Mouse (Mus musculus): ENCODE measurements around the gene Rnf123. TPM values are rescaled to one million over a fixed set of nuclear protein-coding genes. Genes with fewer than 3 reads are reported as not detected.

Gene Rnf123
- polyA plus RNA-seq, 1 experiment from 2014 or later: 49.9 TPM

DNA sequence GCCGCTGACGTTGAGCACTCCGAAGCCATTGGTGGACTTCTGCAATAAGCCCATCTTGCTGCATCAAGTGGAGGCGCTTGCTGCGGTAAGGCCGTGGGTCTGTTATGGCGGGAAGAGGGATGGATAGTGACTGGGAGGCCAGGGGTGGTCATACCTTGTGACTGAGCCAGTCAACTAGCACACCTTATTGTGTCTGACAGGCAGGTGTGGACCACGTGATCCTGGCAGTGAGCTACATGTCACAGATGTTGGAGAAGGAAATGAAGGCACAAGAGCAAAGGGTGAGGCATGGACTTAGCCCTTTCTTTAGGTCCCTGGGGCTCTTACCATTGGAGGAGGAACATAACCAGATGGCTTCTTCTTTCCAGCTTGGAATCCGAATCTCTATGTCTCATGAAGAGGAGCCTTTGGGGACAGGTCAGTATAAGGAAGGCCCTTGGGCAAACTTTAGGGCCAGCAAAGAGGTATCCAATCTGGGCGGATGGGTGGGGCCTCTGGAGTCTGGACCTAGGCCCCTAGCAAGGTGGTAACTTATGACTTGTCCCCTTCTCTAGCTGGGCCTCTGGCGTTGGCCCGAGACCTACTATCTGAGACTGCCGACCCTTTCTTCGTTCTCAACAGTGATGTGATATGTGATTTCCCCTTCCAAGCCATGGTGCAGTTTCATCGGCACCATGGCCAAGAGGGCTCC lies 33.4 kb downstream of the Rnf123 start:
- peak; percentile 21; the same call in 1 of the 2 replicates for ATAC-seq (ENCODE audit: low FRiP score)
- peak; percentile 32 for DNase-seq (ENCODE audit: low spot score)
- Histone ChIP-seq H3K4me3 (replicated peaks; ENCODE audit: low read length) (peak overlapping the region; percentile 57), H3K4me1 (replicated peaks; ENCODE audit: control insufficient read depth, insufficient read depth, low read length) (peaks cover 13% of the 10 kb centered on the region), H3K9me3 (ENCODE audit: control insufficient read depth, low read length) (no peaks in the 10 kb centered on the region), H3K27ac (peak overlapping the region; percentile 68), H3K36me3 (replicated peaks; ENCODE audit: control insufficient read depth, insufficient read depth) (peaks cover 55% of the 10 kb centered on the region), H3K4me2 (replicated peaks) (peak overlapping the region; percentile 80), H3K9ac (peak overlapping the region; percentile 72), H3K27me3 (ENCODE audit: control insufficient read depth, insufficient read depth, low read length) (no peaks in the 10 kb centered on the region)
- 47% methylated on average over 15 of the region's 15 CpGs for WGBS

DNA sequence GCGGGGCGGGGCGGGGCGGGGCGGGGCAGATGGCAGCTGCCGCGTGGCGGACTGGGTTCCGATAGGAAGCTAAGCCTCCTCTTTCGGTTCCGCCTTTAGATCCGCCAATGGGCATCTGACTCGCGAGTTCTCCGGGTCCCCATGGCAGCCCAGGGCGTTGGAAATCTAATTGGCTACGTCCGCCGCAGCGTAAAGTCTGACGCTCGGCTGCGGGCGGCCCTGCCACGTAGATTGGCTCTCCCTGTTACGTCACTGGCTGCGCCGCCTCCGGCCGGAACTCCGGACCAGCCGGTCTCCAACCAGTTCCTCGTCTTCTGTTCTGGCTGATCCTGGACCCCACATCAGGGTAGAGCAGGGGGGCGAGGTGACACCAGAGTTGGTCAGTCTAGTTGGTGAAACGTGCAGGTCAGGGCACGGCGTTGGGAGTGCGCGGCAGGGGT lies 34.1 kb downstream of the Rnf123 start, which contains the start of gene Gmppb:
Gene Gmppb, plus strand, starts transcription at position 227 of the 440 bp plus-strand sequence.
- WGBS: under 1% methylated on average over 39 of the region's 39 CpGs
- peak; percentile 98 for DNase-seq (ENCODE audit: low spot score)
- Histone ChIP-seq H3K27me3 (ENCODE audit: control insufficient read depth, insufficient read depth, low read length) (no peaks in the 10 kb centered on the region), H3K9me3 (ENCODE audit: control insufficient read depth, low read length) (no peaks in the 10 kb centered on the region), H3K4me2 (replicated peaks) (peak within 1 kb of the TSS; percentile 80), H3K27ac (peak within 1 kb of the TSS; percentile 68), H3K9ac (peak within 1 kb of the TSS; percentile 72), H3K4me1 (replicated peaks; ENCODE audit: control insufficient read depth, insufficient read depth, low read length) (peaks cover 13% of the 10 kb centered on the region), H3K36me3 (replicated peaks; ENCODE audit: control insufficient read depth, insufficient read depth) (peaks cover 51% of the 10 kb centered on the region), H3K4me3 (replicated peaks; ENCODE audit: low read length) (peak within 1 kb of the TSS; percentile 57)
- peak; percentile 96 for ATAC-seq (ENCODE audit: low FRiP score)

DNA sequence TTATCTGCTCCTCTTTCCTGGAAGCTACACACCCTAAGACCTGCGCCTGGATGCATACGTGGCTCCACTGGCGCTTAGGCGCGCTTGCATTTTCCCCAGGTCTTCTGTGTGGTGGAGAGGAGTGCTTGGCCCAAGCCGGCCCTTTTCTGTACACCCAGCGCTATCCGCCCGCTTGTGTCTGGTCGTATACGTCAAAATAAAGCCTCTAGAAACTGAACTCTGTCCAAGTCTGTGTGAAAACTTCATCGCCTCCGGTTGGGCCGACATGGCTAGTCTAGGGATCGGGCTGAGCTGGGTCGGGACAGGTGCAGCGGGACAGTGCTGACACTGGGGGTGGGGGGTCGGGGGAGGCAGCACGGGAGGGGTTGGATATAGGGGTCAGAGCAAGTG lies 34.6 kb downstream of the Rnf123 start:
- ATAC-seq (ENCODE audit: low FRiP score) (peak; percentile 32; the same call in 1 of the 2 replicates), DNase-seq (ENCODE audit: low spot score) (peak; percentile 28)
- H3K4me1 ChIP-seq (replicated peaks; ENCODE audit: control insufficient read depth, insufficient read depth, low read length): peaks cover 13% of the 10 kb centered on the region
- peaks cover 48% of the 10 kb centered on the region for H3K36me3 ChIP-seq (replicated peaks; ENCODE audit: control insufficient read depth, insufficient read depth)
- 1% methylated on average over 19 of the region's 19 CpGs for WGBS
- no peaks in the 10 kb centered on the region for H3K27me3 ChIP-seq (ENCODE audit: control insufficient read depth, insufficient read depth, low read length)
- peak overlapping the region; percentile 58 for H3K9ac ChIP-seq
- H3K4me3 ChIP-seq (replicated peaks; ENCODE audit: low read length): peak overlapping the region; percentile 57
- H3K9me3 ChIP-seq (ENCODE audit: control insufficient read depth, low read length): no peaks in the 10 kb centered on the region
- peak overlapping the region; percentile 60 for H3K27ac ChIP-seq
- H3K4me2 ChIP-seq (replicated peaks): peak overlapping the region; percentile 80

DNA sequence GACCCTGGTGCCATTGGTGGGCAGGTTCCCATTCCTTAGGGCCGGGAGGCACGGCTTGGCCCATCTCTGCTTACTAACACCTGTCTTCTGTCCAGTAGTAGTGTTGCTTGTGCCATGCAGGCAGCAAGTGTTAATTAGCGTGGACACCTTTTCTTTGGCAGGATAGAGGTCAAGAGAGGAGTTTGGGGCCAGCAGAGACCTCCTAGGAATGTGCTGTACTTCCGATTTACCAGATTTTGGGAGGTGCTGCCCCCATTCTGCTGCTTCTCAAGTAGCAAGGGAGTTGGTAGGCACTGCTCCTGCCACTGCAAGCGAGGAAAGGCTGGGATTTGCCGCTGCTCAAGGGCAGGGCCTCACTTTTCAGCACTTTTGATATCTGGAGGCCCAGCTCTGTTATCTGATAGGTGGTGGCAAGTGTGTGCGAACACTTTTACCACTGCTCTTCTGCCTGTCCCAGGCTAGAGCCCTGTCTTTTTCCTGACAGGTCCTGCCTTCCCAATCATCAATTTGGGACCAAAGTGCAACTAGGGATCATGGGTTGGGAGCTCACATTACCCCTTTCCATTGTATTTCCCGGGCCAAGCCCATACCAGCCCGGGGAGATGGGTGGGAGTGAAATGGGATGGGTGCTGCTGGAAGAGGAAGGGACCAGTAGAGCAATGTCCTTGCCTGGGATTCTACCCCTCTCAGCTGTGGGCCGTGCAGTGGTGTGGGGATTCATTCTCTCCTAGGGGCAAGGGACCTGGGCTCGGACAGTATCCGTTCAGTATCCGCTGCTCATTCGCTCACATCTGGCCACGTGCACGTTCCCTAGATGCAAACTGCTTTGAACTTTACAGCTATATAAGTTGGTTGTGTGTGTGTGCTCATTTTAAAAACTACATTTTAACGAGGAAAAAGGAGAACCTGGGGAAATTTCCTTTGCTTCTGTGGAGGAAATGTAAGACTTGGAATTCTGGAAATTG lies 35.3 kb downstream of the Rnf123 start:
- peak overlapping the region; percentile 80 for H3K4me2 ChIP-seq (replicated peaks)
- peaks cover 52% of the 10 kb centered on the region for H3K36me3 ChIP-seq (replicated peaks; ENCODE audit: control insufficient read depth, insufficient read depth)
- H3K27ac ChIP-seq: peak overlapping the region; percentile 60
- H3K9me3 ChIP-seq (ENCODE audit: control insufficient read depth, low read length): no peaks in the 10 kb centered on the region
- DNase-seq (ENCODE audit: low spot score) (no peak), ATAC-seq (ENCODE audit: low FRiP score) (no peak)
- peaks cover 8% of the 10 kb centered on the region for H3K4me1 ChIP-seq (replicated peaks; ENCODE audit: control insufficient read depth, insufficient read depth, low read length)
- H3K9ac ChIP-seq: peak overlapping the region; percentile 58; the same call in 1 of the 2 replicates
- 54% methylated on average over 17 of the region's 17 CpGs for WGBS
- peak overlapping the region; percentile 57 for H3K4me3 ChIP-seq (replicated peaks; ENCODE audit: low read length)
- H3K27me3 ChIP-seq (ENCODE audit: control insufficient read depth, insufficient read depth, low read length): no peaks in the 10 kb centered on the region

DNA sequence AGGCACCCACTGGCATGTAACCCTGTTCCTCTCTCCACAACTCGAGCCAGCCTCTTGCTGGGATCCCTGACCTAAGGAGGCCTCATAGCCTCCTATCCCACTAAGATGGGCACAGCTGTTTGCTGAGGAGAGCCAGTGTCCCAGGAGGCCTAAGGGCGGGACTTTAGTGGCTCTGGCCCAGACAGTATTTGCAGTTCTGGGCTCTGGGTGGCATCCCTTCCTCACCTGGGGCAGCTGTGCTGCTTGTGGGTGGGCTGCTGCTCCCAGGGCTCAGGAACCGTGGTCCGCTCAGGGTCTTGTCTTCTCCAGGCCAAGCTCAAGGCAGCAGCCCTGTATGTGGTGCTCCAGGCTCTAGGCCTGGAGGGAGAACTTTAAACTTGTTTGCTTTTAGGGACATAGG lies 36.6 kb downstream of the Rnf123 start:
- no peak for ATAC-seq (ENCODE audit: low FRiP score)
- Histone ChIP-seq H3K27me3 (ENCODE audit: control insufficient read depth, insufficient read depth, low read length) (no peaks in the 10 kb centered on the region), H3K36me3 (replicated peaks; ENCODE audit: control insufficient read depth, insufficient read depth) (peaks cover 60% of the 10 kb centered on the region), H3K9me3 (ENCODE audit: control insufficient read depth, low read length) (no peaks in the 10 kb centered on the region), H3K9ac (no peak overlapping the region), H3K4me2 (replicated peaks) (no peak overlapping the region), H3K4me3 (replicated peaks; ENCODE audit: low read length) (no peak overlapping the region), H3K27ac (no peak overlapping the region), H3K4me1 (replicated peaks; ENCODE audit: control insufficient read depth, insufficient read depth, low read length) (peaks cover 8% of the 10 kb centered on the region)
- WGBS: 88% methylated on average over 4 of the region's 4 CpGs
- DNase-seq (ENCODE audit: low spot score): no peak

DNA sequence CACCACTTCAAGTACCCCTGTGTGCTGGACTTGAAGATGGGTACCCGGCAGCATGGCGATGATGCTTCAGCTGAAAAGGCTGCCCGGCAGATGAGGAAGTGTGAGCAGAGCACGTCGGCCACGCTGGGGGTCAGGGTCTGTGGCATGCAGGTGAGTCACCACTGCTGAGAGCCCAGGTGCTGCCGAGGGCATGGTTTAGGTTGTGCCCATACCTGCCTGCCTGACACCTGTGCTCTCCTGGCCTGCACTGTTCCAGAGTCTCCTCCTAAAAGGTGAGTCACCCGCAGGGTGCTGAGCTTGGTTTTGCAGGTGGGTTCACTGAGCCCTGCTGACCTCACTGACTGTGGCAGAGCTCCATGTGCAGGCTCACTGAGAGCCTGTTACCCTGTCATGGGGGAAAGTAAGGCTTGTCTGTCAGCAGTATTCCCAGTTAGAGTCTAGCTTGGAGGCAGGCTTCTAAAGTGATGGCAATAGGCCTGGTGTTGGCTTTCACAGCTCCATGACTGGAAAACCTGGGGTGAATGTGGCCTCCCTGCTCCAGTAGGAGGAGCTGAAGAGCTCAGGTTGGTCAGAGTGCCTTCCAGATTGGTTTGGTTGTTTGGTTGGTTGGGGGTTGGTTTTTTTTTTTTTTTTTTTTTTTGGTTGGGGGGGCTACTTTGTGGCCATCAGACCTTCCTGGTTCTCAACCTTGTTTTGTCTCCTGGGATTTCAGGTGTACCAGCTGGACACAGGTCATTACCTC lies 38.2 kb downstream of the Rnf123 start:
- Histone ChIP-seq H3K4me3 (replicated peaks; ENCODE audit: low read length) (no peak overlapping the region), H3K27ac (no peak overlapping the region), H3K9me3 (ENCODE audit: control insufficient read depth, low read length) (no peaks in the 10 kb centered on the region), H3K4me1 (replicated peaks; ENCODE audit: control insufficient read depth, insufficient read depth, low read length) (peaks cover 6% of the 10 kb centered on the region), H3K36me3 (replicated peaks; ENCODE audit: control insufficient read depth, insufficient read depth) (peaks cover 64% of the 10 kb centered on the region), H3K9ac (no peak overlapping the region), H3K4me2 (replicated peaks) (no peak overlapping the region), H3K27me3 (ENCODE audit: control insufficient read depth, insufficient read depth, low read length) (no peaks in the 10 kb centered on the region)
- DNase-seq (ENCODE audit: low spot score) (no peak), ATAC-seq (ENCODE audit: low FRiP score) (no peak)
- 95% methylated on average over 8 of the region's 8 CpGs for WGBS

DNA sequence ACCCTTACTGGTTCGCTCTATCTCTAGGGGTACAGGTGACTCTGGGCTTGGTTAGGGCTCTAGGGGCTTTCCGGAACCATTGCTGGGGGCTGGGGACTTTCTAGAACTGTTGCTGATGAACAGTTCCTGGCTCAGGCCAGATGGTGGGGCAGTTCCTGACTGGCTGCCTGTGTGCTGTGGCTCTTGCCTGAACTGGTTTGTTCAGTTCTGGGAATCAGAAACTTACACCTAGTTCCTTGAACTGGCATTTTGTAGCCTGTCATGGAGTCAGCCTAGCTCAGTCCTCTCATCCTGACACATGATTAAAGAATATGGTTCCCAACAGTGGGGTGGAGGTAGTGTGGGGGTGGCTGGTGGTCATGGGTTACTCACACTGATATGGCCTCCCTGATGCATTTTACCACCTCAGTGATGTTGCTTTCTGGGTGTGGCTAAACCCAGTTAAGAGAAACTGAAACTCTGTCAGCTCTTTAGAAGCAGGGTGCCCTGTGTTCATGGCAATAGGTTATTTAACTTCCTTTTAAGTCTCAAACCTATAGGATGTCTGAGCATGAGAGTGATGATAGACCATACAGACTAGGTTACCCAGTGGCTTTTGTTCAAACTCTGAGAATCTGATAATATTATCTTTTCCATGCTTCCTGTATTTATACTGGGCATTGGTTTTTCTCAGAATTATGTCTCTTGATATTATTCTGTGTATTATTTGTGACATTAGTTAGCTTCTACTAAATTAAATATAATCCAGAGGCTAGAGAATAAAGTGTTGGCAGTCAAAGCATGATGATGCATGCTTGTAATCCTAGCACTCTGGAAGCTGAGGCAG lies 47.6 kb downstream of the Rnf123 start:
- no peak overlapping the region for H3K4me2 ChIP-seq (replicated peaks)
- ATAC-seq (ENCODE audit: low FRiP score): no peak
- H3K4me3 ChIP-seq (replicated peaks; ENCODE audit: low read length): no peak overlapping the region
- no peak overlapping the region for H3K9ac ChIP-seq
- H3K27me3 ChIP-seq (ENCODE audit: control insufficient read depth, insufficient read depth, low read length): no peaks in the 10 kb centered on the region
- H3K4me1 ChIP-seq (replicated peaks; ENCODE audit: control insufficient read depth, insufficient read depth, low read length): no peaks in the 10 kb centered on the region
- H3K36me3 ChIP-seq (replicated peaks; ENCODE audit: control insufficient read depth, insufficient read depth): peaks cover 65% of the 10 kb centered on the region
- WGBS: 96% methylated on average over 2 of the region's 2 CpGs
- H3K9me3 ChIP-seq (ENCODE audit: control insufficient read depth, low read length): no peaks in the 10 kb centered on the region
- H3K27ac ChIP-seq: no peak overlapping the region
- no peak for DNase-seq (ENCODE audit: low spot score)

DNA sequence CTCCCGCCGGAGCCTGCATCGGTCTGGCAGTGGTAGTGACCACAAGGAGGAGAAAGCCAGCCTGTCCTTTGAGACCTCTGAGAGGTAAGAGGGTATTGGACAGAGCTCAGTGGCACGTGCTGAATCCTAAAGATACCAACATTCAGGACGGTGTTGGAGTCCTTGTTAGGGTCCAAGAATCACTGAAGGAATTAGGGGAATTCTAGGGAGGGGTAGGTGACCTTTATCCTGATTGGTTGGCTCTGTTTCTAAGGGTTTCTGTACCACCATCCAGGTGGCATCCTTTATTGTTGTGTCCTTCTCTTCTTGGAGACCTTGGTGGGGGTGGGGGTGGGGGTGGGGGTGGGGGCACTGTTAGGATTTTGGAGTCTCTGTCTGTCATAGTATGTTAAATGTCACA lies 51.0 kb downstream of the Rnf123 start:
- Histone ChIP-seq H3K36me3 (replicated peaks; ENCODE audit: control insufficient read depth, insufficient read depth) (peaks cover 62% of the 10 kb centered on the region), H3K9ac (no peak overlapping the region), H3K27me3 (ENCODE audit: control insufficient read depth, insufficient read depth, low read length) (no peaks in the 10 kb centered on the region), H3K27ac (no peak overlapping the region), H3K4me3 (replicated peaks; ENCODE audit: low read length) (no peak overlapping the region), H3K4me2 (replicated peaks) (no peak overlapping the region), H3K4me1 (replicated peaks; ENCODE audit: control insufficient read depth, insufficient read depth, low read length) (no peaks in the 10 kb centered on the region), H3K9me3 (ENCODE audit: control insufficient read depth, low read length) (no peaks in the 10 kb centered on the region)
- no peak for DNase-seq (ENCODE audit: low spot score)
- 95% methylated on average over 5 of the region's 5 CpGs for whole genome bisulfite sequencing
- no peak for ATAC-seq (ENCODE audit: low FRiP score)

Measured in hindbrain, embryonic 14.5 days (tissue).